Mouse (Mus musculus) heart, embryonic 16.5 days (tissue): ENCODE data around the gene Supt3. TPM values are rescaled to one million over a fixed set of nuclear protein-coding genes. Genes with fewer than 3 reads are reported as not detected.

Experiments used
- ATAC-seq: fragments of 200-750 bp; cut with Nextera tagmentation; replicated peaks from 2 replicates; pipeline ENCODE4 v1.8.0; 2017; ENCODE audit warnings: moderate number of reproducible peaks; ENCODE audit not compliant: insufficient read depth, low FRiP score; ENCODE audit errors: extremely low read depth
- H3K27ac ChIP-seq: fragments of 300-500 bp; sonication (generic); 2 replicates; pipeline ENCODE4 v1.5.1; 2014; ENCODE audit warnings: mild to moderate bottlenecking, low read length, control low read depth, moderate library complexity
- H3K27me3 ChIP-seq: fragments of 300-500 bp; sonication (generic); 2 replicates; pipeline ENCODE4 v1.6.1; 2014; ENCODE audit warnings: low read length, mixed read lengths; ENCODE audit not compliant: control insufficient read depth, insufficient read depth
- H3K36me3 ChIP-seq: fragments of 300-500 bp; sonication (generic); 2 replicates; pipeline ENCODE4 v1.6.1; 2014; ENCODE audit not compliant: control insufficient read depth, insufficient read depth
- H3K4me1 ChIP-seq: fragments of 300-500 bp; sonication (generic); 2 replicates; pipeline ENCODE4 v1.6.1; 2014; ENCODE audit warnings: low read length, mixed read lengths; ENCODE audit not compliant: control insufficient read depth, insufficient read depth
- H3K4me2 ChIP-seq: fragments of 300-500 bp; sonication (generic); 2 replicates; pipeline ENCODE4 v1.6.1; 2014; ENCODE audit warnings: low read depth, mild to moderate bottlenecking, control low read depth, low read length
- H3K4me3 ChIP-seq: fragments of 300-500 bp; sonication (generic); 2 replicates; pipeline ENCODE4 v1.5.1; 2014; ENCODE audit warnings: mild to moderate bottlenecking, control low read depth, low read length
- H3K9ac ChIP-seq: fragments of 300-500 bp; sonication (generic); 2 replicates; pipeline ENCODE4 v1.6.1; 2014; ENCODE audit warnings: low read length, control low read depth
- H3K9me3 ChIP-seq: fragments of 300-500 bp; sonication (generic); replicated peaks from 2 replicates; pipeline ENCODE4 v1.6.1; 2016; ENCODE audit warnings: low read length; ENCODE audit not compliant: control insufficient read depth
- WGBS: fragments of 180-500 bp; shearing (Covaris S2); extraction: QIAGEN DNeasy Blood & Tissue Kit; methylation state at CpG from one replicate; pipeline ENCODE4 v1.1.7; 2014; 5-methylcytosine and 5-hydroxymethylcytosine counted together
- polyA plus RNA-seq: library from polyadenylated mRNA; unstranded; fragments of >200 nt; fragmentation: Nextera tagmentation; extraction: Ambion mirVana; gene quantifications from 2 replicates; pipeline ENCODE4 v1.2.1, GENCODE M21; 2015

The Supt3 gene
- 21.1 and 24.3 TPM in 2 replicates for polyA plus RNA-seq

DNA sequence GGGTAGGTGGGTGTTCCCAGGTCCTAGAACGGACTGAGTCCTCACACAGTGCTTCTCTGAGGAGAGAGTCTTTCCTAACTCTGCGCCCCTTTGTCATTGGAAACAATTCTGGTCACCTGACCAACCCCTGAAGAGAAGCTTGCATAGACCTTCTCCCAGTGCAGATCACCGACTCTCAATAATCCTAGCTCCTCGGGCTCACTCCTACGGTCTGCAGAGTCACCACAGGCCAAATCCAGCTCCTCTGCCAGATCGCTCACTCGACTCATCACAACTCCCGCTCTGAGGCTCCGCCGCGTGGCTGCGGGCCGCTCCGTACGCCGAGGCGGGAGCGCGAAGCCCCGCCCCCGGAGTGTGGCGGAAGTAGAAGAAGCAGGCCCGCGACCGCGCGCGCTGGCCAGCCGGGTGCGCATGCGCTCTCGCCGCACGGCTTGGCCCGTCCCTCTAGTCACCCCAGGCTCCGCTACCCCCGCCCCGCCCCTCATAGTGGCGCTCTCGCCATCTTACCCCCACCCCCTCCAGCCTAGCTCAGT lies at the start of gene Supt3:
TSS of gene Supt3 (plus strand) at position 415 of the 533 bp plus-strand sequence.
- peak; percentile 95 for ATAC-seq
- peak within 1 kb of the TSS; percentile 88 for H3K27ac ChIP-seq
- H3K9me3 ChIP-seq, result no peaks in the 10 kb centered on the region; the same call in 1 of the 2 replicates
- H3K4me1 ChIP-seq, result no peaks in the 10 kb centered on the region; the same call in 1 of the 2 replicates
- peak within 1 kb of the TSS; percentile 81 for H3K4me2 ChIP-seq
- H3K9ac ChIP-seq, result peak within 1 kb of the TSS; percentile 92
- peak within 1 kb of the TSS; percentile 81 for H3K4me3 ChIP-seq
- H3K27me3 ChIP-seq, result no peaks in the 10 kb centered on the region
- no peaks in the 10 kb centered on the region for H3K36me3 ChIP-seq
- under 1% methylated on average over 38 of the region's 40 CpGs for WGBS

DNA sequence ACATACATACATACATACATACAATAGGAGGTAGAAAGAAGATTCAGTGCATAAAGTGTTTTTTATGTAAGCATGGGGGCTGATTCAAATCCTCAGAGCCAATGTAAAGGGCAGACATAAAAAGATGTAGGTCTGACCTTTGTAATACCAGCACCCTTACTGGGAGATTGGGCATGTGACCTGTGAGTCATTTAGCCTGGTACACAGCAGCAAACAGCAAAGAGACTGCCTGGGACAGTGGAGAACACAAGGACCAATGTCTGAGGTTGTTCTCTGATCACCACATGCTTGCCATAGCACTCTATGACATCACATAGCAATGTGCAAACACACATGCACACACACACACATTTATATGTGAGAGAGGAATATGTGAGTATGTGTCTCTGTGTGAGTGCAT lies 49.3 kb upstream of the Supt3 start:
- H3K36me3 ChIP-seq, result no peaks in the 10 kb centered on the region
- H3K27me3 ChIP-seq, result peaks cover 10% of the 10 kb centered on the region
- H3K9me3 ChIP-seq, result no peaks in the 10 kb centered on the region
- H3K4me3 ChIP-seq, result no peak overlapping the region
- no peak overlapping the region for H3K27ac ChIP-seq
- H3K4me2 ChIP-seq, result no peak overlapping the region
- no peak overlapping the region for H3K9ac ChIP-seq
- ATAC-seq, result no peak
- no peaks in the 10 kb centered on the region for H3K4me1 ChIP-seq

- H3K4me1 ChIP-seq, result no peaks in the 10 kb centered on the region
- H3K36me3 ChIP-seq, result no peaks in the 10 kb centered on the region
- no peak overlapping the region for H3K4me3 ChIP-seq
- no peak overlapping the region for H3K27ac ChIP-seq
- no peak overlapping the region for H3K9ac ChIP-seq
- H3K9me3 ChIP-seq, result no peaks in the 10 kb centered on the region
- 34% methylated on average over 2 of the region's 2 CpGs for WGBS
- no peak overlapping the region for H3K4me2 ChIP-seq
- peaks cover 11% of the 10 kb centered on the region for H3K27me3 ChIP-seq
- ATAC-seq, result no peak
Measured at GRCm38 (mm10) chr17:44728464-44728863, 48.5 kb upstream of the Supt3 start.

- peak overlapping the region; percentile 88 for H3K4me2 ChIP-seq
- H3K4me3 ChIP-seq, result peak overlapping the region; percentile 75
- peaks cover 22% of the 10 kb centered on the region for H3K4me1 ChIP-seq
- no peaks in the 10 kb centered on the region for H3K9me3 ChIP-seq
- WGBS, result 7% methylated on average over 23 of the region's 23 CpGs
- no peak overlapping the region for H3K27ac ChIP-seq
- no peak for ATAC-seq
- H3K36me3 ChIP-seq, result no peaks in the 10 kb centered on the region
- peaks cover 40% of the 10 kb centered on the region for H3K27me3 ChIP-seq
- H3K9ac ChIP-seq, result peak overlapping the region; percentile 60; the same call in 1 of the 2 replicates
Measured at GRCm38 (mm10) chr17:44733544-44734310, 43.2 kb upstream of the Supt3 start.

DNA sequence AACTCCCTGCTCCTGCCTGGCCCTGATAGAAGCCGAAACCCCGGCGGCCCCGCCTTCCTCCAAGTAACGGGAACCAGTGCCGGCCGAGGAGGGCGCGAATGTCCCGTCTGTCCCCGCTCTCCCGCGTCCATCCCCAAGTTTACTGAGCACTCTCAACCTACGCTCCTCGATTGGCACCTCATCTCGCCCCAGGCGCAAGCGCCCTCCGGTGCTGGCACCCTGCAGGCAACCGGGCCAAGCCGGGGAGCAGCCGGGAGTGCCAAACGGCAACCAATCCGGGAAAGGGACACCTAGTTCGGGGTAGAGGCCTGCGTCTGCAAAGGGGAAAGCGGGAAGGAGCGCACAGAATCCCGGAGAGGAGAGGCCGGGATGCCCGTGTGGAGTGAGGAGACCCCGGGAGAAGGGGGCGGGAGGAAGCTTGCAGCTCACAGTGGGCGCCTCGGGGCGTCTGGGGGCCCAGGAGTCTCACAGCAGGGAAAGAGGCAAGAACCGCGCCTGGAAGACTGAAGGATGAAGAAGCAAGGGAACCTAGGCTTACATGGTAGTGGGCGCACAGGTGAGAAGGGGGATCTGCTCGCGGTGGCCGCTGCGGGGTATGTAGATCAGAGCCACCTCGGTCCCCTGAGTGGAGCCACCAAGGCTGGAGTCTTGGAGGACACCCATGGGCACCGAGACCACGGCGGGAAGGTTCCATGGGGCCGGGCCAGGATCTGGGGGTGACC lies 42.3 kb upstream of the Supt3 start:
- Histone ChIP-seq H3K4me2 (peak overlapping the region; percentile 88), H3K27ac (no peak overlapping the region), H3K9ac (peak overlapping the region; percentile 60), H3K4me3 (peak overlapping the region; percentile 75), H3K9me3 (no peaks in the 10 kb centered on the region), H3K36me3 (no peaks in the 10 kb centered on the region), H3K4me1 (peaks cover 22% of the 10 kb centered on the region), H3K27me3 (peaks cover 49% of the 10 kb centered on the region)
- peak; percentile 26; the same call in 1 of the 2 replicates for ATAC-seq
- under 1% methylated on average over 48 of the region's 48 CpGs for WGBS

GRCm38 (mm10) chr17:44735223-44735990 lies 41.5 kb upstream of the Supt3 start:
- Histone ChIP-seq H3K27ac (no peak overlapping the region), H3K27me3 (peaks cover 50% of the 10 kb centered on the region), H3K4me3 (peak overlapping the region; percentile 75), H3K9ac (peak overlapping the region; percentile 71), H3K4me1 (peaks cover 22% of the 10 kb centered on the region), H3K4me2 (peak overlapping the region; percentile 88), H3K9me3 (no peaks in the 10 kb centered on the region), H3K36me3 (no peaks in the 10 kb centered on the region)
- under 1% methylated on average over 63 of the region's 64 CpGs for WGBS
- no peak for ATAC-seq

GRCm38 (mm10) chr17:44735991-44736561 lies 40.9 kb upstream of the Supt3 start:
- Histone ChIP-seq H3K4me1 (peaks cover 22% of the 10 kb centered on the region), H3K36me3 (no peaks in the 10 kb centered on the region), H3K4me3 (peak overlapping the region; percentile 75), H3K4me2 (peak overlapping the region; percentile 88), H3K27ac (no peak overlapping the region), H3K9me3 (no peaks in the 10 kb centered on the region), H3K27me3 (peaks cover 50% of the 10 kb centered on the region), H3K9ac (peak overlapping the region; percentile 71)
- under 1% methylated on average over 69 of the region's 73 CpGs for WGBS
- peak; percentile 79 for ATAC-seq

GRCm38 (mm10) chr17:44737275-44738120 lies 39.5 kb upstream of the Supt3 start:
- H3K4me1 ChIP-seq, result peaks cover 22% of the 10 kb centered on the region
- ATAC-seq, result no peak
- under 1% methylated on average over 33 of the region's 33 CpGs for WGBS

More at GRCm38 (mm10) chr17:44737275-44738120, 39.5 kb upstream of the Supt3 start:
- Histone ChIP-seq H3K27me3 (peaks cover 45% of the 10 kb centered on the region), H3K27ac (no peak overlapping the region), H3K4me2 (peak overlapping the region; percentile 53), H3K9me3 (no peaks in the 10 kb centered on the region), H3K36me3 (no peaks in the 10 kb centered on the region), H3K4me3 (peak overlapping the region; percentile 37), H3K9ac (no peak overlapping the region)
